Mouse (Mus musculus): ENCODE data around the gene Siah3. TPM values are rescaled to one million over a fixed set of nuclear protein-coding genes. Genes with fewer than 3 reads are reported as not detected.

Gene Siah3
- total and polyA plus RNA-seq, 2 experiments from 2014 or later = 3.1 to 8.2 TPM

GRCm38 (mm10) chr14:75518196-75518887, 62.6 kb downstream of the Siah3 start:
- 72% methylated on average over 15 of the region's 15 CpGs for WGBS
- ATAC-seq (no peak), DNase-seq (ENCODE audit: low spot score) (no peak)
- H3K4me1 ChIP-seq (ENCODE audit: insufficient read depth, low read length) = 0 out of 2 replicates have a peak, but pooled peaks cover 4% of the 10 kb centered on the region
- no peaks in the 10 kb centered on the region for H3K9me3 ChIP-seq (ENCODE audit: low read length)
- H3K9ac ChIP-seq (replicated peaks; ENCODE audit: low read length) = no peak overlapping the region
- no peak overlapping the region for H3K27ac ChIP-seq
- H3K4me2 ChIP-seq (ENCODE audit: low read depth, low read length) = no peak overlapping the region
- TF ChIP-seq CTCF (IDR thresholded peaks at IDR 0.05; ENCODE audit: low read depth) = no peak
- no peak overlapping the region for H3K4me3 ChIP-seq (ENCODE audit: low read length)
- H3K36me3 ChIP-seq (ENCODE audit: insufficient read depth, low read length) = no peaks in the 10 kb centered on the region
- no peaks in the 10 kb centered on the region for H3K27me3 ChIP-seq (ENCODE audit: insufficient read depth, low read length)

GRCm38 (mm10) chr14:75518899-75519298, 63.1 kb downstream of the Siah3 start:
- WGBS = 90% methylated on average over 6 of the region's 6 CpGs
- ATAC-seq (no peak), DNase-seq (ENCODE audit: low spot score) (no peak)
- Histone ChIP-seq H3K9ac (replicated peaks; ENCODE audit: low read length) (no peak overlapping the region), H3K27me3 (ENCODE audit: insufficient read depth, low read length) (no peaks in the 10 kb centered on the region), H3K27ac (no peak overlapping the region), H3K4me2 (ENCODE audit: low read depth, low read length) (no peak overlapping the region), H3K4me1 (ENCODE audit: insufficient read depth, low read length) (0 out of 2 replicates have a peak, but pooled peaks cover 4% of the 10 kb centered on the region), H3K36me3 (ENCODE audit: insufficient read depth, low read length) (no peaks in the 10 kb centered on the region), H3K9me3 (ENCODE audit: low read length) (no peaks in the 10 kb centered on the region), H3K4me3 (ENCODE audit: low read length) (no peak overlapping the region)
- TF ChIP-seq CTCF (IDR thresholded peaks at IDR 0.05; ENCODE audit: low read depth) = no peak

- Histone ChIP-seq H3K27me3 (ENCODE audit: insufficient read depth, low read length) (no peaks in the 10 kb centered on the region), H3K36me3 (ENCODE audit: insufficient read depth, low read length) (no peaks in the 10 kb centered on the region), H3K4me3 (ENCODE audit: low read length) (no peak overlapping the region), H3K4me2 (ENCODE audit: low read depth, low read length) (no peak overlapping the region), H3K4me1 (ENCODE audit: insufficient read depth, low read length) (0 out of 2 replicates have a peak, but pooled peaks cover 4% of the 10 kb centered on the region), H3K9ac (replicated peaks; ENCODE audit: low read length) (no peak overlapping the region), H3K9me3 (ENCODE audit: low read length) (no peaks in the 10 kb centered on the region), H3K27ac (no peak overlapping the region)
- WGBS = 89% methylated on average over 8 of the region's 8 CpGs
- DNase-seq (ENCODE audit: low spot score) (no peak), ATAC-seq (no peak)
- TF ChIP-seq CTCF (IDR thresholded peaks at IDR 0.05; ENCODE audit: low read depth) = no peak
These were observed 63.9 kb downstream of the Siah3 start for GRCm38 (mm10) chr14:75519668-75520067.

GRCm38 (mm10) chr14:75524648-75525047, 68.9 kb downstream of the Siah3 start:
- TF ChIP-seq CTCF (IDR thresholded peaks at IDR 0.05; ENCODE audit: low read depth) = no peak
- ATAC-seq (no peak), DNase-seq (ENCODE audit: low spot score) (no peak)
- H3K27ac ChIP-seq = no peak overlapping the region
- no peak overlapping the region for H3K4me3 ChIP-seq (ENCODE audit: low read length)
- no peak overlapping the region for H3K9ac ChIP-seq (replicated peaks; ENCODE audit: low read length)
- no peaks in the 10 kb centered on the region for H3K36me3 ChIP-seq (ENCODE audit: insufficient read depth, low read length)
- H3K27me3 ChIP-seq (ENCODE audit: insufficient read depth, low read length) = no peaks in the 10 kb centered on the region
- no peak overlapping the region for H3K4me2 ChIP-seq (ENCODE audit: low read depth, low read length)
- 98% methylated on average over 2 of the region's 2 CpGs for WGBS
- H3K9me3 ChIP-seq (ENCODE audit: low read length) = no peaks in the 10 kb centered on the region
- H3K4me1 ChIP-seq (ENCODE audit: insufficient read depth, low read length) = peaks cover 11% of the 10 kb centered on the region; the same call in 1 of the 2 replicates

- no peak for TF ChIP-seq CTCF (IDR thresholded peaks at IDR 0.05; ENCODE audit: low read depth)
- Histone ChIP-seq H3K4me2 (ENCODE audit: low read depth, low read length) (no peak overlapping the region), H3K9ac (replicated peaks; ENCODE audit: low read length) (no peak overlapping the region), H3K4me1 (ENCODE audit: insufficient read depth, low read length) (peaks cover 11% of the 10 kb centered on the region; the same call in 1 of the 2 replicates), H3K9me3 (ENCODE audit: low read length) (no peaks in the 10 kb centered on the region), H3K27ac (no peak overlapping the region), H3K36me3 (ENCODE audit: insufficient read depth, low read length) (no peaks in the 10 kb centered on the region), H3K4me3 (ENCODE audit: low read length) (no peak overlapping the region), H3K27me3 (ENCODE audit: insufficient read depth, low read length) (no peaks in the 10 kb centered on the region)
- DNase-seq (ENCODE audit: low spot score) (no peak), ATAC-seq (no peak)
- WGBS = 89% methylated on average over 29 of the region's 29 CpGs
These were observed 69.8 kb downstream of the Siah3 start for GRCm38 (mm10) chr14:75525376-75526145.

- peak overlapping the region; percentile 70 for H3K27ac ChIP-seq
- DNase-seq (ENCODE audit: low spot score) (peak; percentile 89), ATAC-seq (peak; percentile 91)
- WGBS = 28% methylated on average over 10 of the region's 10 CpGs
- H3K4me2 ChIP-seq (ENCODE audit: low read depth, low read length) = peak overlapping the region; percentile 23; the same call in 1 of the 2 replicates
- no peak overlapping the region for H3K9ac ChIP-seq (replicated peaks; ENCODE audit: low read length)
- H3K9me3 ChIP-seq (ENCODE audit: low read length) = no peaks in the 10 kb centered on the region
- TF ChIP-seq CTCF (IDR thresholded peaks at IDR 0.05; ENCODE audit: low read depth) = no peak
- H3K36me3 ChIP-seq (ENCODE audit: insufficient read depth, low read length) = no peaks in the 10 kb centered on the region
- no peak overlapping the region for H3K4me3 ChIP-seq (ENCODE audit: low read length)
- H3K4me1 ChIP-seq (ENCODE audit: insufficient read depth, low read length) = peaks cover 11% of the 10 kb centered on the region; the same call in 1 of the 2 replicates
- H3K27me3 ChIP-seq (ENCODE audit: insufficient read depth, low read length) = no peaks in the 10 kb centered on the region
These were observed 71.8 kb downstream of the Siah3 start for GRCm38 (mm10) chr14:75527464-75528190.

All from hindbrain, postnatal 0 days (tissue).